Mouse (Mus musculus) cortical plate, adult 2 months (tissue): ENCODE results near the gene Rph3a. TPM values are rescaled to one million over a fixed set of nuclear protein-coding genes. Genes with fewer than 3 reads are reported as not detected.

Experiments used
- H3K27ac ChIP-seq: fragments of 200-500 bp; 2 replicates; pipeline ENCODE4 v1.5.1; 2012; ENCODE audit warnings: low read length, control low read depth, inconsistent platforms; ENCODE audit not compliant: insufficient read depth
- H3K4me1 ChIP-seq: fragments of 200-500 bp; 2 replicates; pipeline ENCODE4 v1.6.1; 2011; ENCODE audit warnings: low read length; ENCODE audit not compliant: control insufficient read depth, insufficient read depth
- H3K4me3 ChIP-seq: fragments of 200-500 bp; 2 replicates; pipeline ENCODE4 v1.5.1; 2011; ENCODE audit warnings: mild to moderate bottlenecking, low read length, control low read depth; ENCODE audit not compliant: insufficient read depth
- CTCF ChIP-seq: fragments of 200-500 bp; IDR thresholded peaks from 2 replicates; pipeline ENCODE4 v1.5.1; 2011; ENCODE audit warnings: mild to moderate bottlenecking, control low read depth, low read length; ENCODE audit not compliant: insufficient read depth; ENCODE audit errors: extremely low read depth
- POLR2A ChIP-seq: fragments of 200-500 bp; IDR thresholded peaks from 2 replicates; pipeline ENCODE4 v1.6.1; 2011; ENCODE audit warnings: mild to moderate bottlenecking, low read length, control low read depth; ENCODE audit not compliant: insufficient read depth; ENCODE audit errors: extremely low read depth
- polyA plus RNA-seq: library from polyadenylated mRNA; depleted of rRNA; stranded (reverse); fragments of >200 nt; gene quantifications from 2 replicates; pipeline ENCODE4 v1.2.3, GENCODE M21; 2012

Rph3a gene
- polyA plus RNA-seq, 1 experiment: 278 TPM

GRCm38 (mm10) chr5:120980116-120980515, 29.8 kb downstream of the Rph3a start:
- TF ChIP-seq POLR2A (no peak), CTCF (peak; percentile 20)
- Histone ChIP-seq H3K27ac (no peak overlapping the region), H3K4me3 (no peak overlapping the region), H3K4me1 (no peaks in the 10 kb centered on the region)

DNA sequence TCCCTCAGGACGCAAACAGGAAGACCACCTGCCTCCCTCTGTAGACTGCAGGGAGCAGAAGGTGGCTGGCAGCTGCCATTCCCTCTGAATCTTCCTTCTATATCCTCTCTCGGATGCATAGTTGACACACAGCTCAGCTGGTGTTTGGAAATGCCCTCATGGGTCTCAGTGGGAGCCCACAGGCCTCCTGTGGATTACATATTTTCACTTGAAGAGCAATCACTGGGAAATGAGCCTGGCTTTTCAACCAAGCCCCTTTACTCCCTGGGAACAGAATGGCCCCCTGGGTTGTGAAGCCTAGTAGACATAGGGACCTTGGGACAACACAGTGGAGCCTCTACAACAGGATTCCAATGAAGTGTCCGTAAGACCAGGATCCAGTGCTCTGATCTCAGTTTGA, 33.8 kb downstream of the Rph3a start:
- TF ChIP-seq POLR2A (no peak), CTCF (no peak)
- H3K27ac ChIP-seq: no peak overlapping the region
- no peak overlapping the region for H3K4me3 ChIP-seq
- H3K4me1 ChIP-seq: no peaks in the 10 kb centered on the region

GRCm38 (mm10) chr5:120974522-120974921, 35.4 kb downstream of the Rph3a start:
- Histone ChIP-seq H3K27ac (no peak overlapping the region), H3K4me1 (no peaks in the 10 kb centered on the region), H3K4me3 (no peak overlapping the region)
- no peak for TF ChIP-seq POLR2A
- no peak for TF ChIP-seq CTCF

- no peak overlapping the region for H3K27ac ChIP-seq
- H3K4me1 ChIP-seq: no peaks in the 10 kb centered on the region
- no peak for TF ChIP-seq POLR2A
- TF ChIP-seq CTCF: no peak
- H3K4me3 ChIP-seq: no peak overlapping the region
These were observed 37.6 kb downstream of the Rph3a start for GRCm38 (mm10) chr5:120972278-120972677.

- no peak overlapping the region for H3K27ac ChIP-seq
- H3K4me1 ChIP-seq: no peaks in the 10 kb centered on the region
These were observed 38.6 kb downstream of the Rph3a start for GRCm38 (mm10) chr5:120971326-120971725.

GRCm38 (mm10) chr5:120969703-120970102, 40.2 kb downstream of the Rph3a start:
- Histone ChIP-seq H3K4me3 (no peak overlapping the region), H3K4me1 (no peaks in the 10 kb centered on the region), H3K27ac (no peak overlapping the region)
- no peak for TF ChIP-seq POLR2A
- TF ChIP-seq CTCF: no peak

More at GRCm38 (mm10) chr5:120971326-120971725, 38.6 kb downstream of the Rph3a start:
- TF ChIP-seq POLR2A (no peak), CTCF (no peak)
- no peak overlapping the region for H3K4me3 ChIP-seq

DNA sequence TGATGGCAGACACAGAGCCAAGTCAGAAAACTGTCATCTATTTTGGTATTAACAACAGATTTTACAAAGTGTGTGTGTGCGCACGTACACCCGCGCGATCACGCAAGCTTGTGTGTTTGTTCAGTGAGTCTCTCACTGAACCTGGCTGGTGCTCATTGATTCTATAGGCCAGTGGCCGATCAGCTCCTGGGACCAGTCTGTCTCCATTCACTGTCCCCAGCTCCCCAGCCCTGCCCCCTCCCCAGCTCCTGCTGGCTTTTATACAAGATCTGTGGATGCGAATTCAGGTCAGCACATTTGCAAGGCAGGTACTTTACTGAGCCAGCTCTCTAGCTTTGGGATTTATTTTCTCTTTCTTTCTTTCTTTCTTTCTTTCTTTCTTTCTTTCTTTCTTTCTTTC, 41.1 kb downstream of the Rph3a start:
- H3K4me3 ChIP-seq: no peak overlapping the region
- TF ChIP-seq POLR2A (no peak), CTCF (no peak)
- no peaks in the 10 kb centered on the region for H3K4me1 ChIP-seq
- H3K27ac ChIP-seq: no peak overlapping the region

DNA sequence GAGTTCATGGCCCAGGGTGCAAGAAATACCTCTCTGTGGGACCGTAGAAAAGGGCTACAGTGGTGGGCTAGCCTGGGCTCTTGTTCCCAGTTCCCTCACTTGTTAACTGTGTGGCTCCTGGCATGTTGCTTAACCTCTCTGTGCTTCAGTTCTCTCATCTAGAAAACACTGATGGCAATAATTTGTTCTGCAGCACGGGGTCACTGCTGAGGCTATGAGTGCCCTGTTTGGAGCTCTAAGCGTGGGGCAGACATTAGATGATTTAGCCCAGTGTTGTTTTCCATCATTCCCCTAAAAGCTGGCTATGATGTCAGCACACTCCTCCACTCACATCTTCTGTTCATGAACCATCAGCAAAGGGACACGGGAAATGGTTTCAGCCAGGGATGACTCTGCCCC, 41.8 kb downstream of the Rph3a start:
- no peak overlapping the region for H3K27ac ChIP-seq
- TF ChIP-seq POLR2A (no peak), CTCF (no peak)
- no peaks in the 10 kb centered on the region for H3K4me1 ChIP-seq
- no peak overlapping the region for H3K4me3 ChIP-seq

GRCm38 (mm10) chr5:120967355-120968133, 42.3 kb downstream of the Rph3a start:
- H3K4me3 ChIP-seq: no peak overlapping the region
- no peak overlapping the region for H3K27ac ChIP-seq
- no peaks in the 10 kb centered on the region for H3K4me1 ChIP-seq
- TF ChIP-seq POLR2A (no peak), CTCF (no peak)

DNA sequence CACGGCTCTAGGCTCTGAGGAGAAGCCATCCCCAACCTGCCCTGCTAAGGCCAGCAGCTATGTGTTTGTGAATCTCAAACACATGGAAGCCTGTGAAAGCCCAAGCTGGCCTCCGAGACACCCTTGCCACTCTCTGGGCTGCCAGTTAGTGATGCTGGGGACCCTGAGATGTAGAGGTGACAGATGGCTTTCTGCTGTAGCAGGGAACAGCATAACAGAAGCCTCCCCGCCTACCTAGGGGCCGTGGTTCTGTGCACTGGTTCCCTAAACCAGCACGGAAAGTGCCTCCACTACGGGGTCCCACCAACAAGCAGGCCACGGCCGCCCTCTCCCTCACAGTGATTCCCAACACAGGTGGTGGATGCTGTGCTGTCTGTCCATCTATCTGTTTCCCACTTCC, 43.0 kb downstream of the Rph3a start:
- no peak overlapping the region for H3K4me3 ChIP-seq
- no peak for TF ChIP-seq POLR2A
- TF ChIP-seq CTCF: no peak
- H3K27ac ChIP-seq: no peak overlapping the region
- no peaks in the 10 kb centered on the region for H3K4me1 ChIP-seq

GRCm38 (mm10) chr5:120966156-120966555, 43.7 kb downstream of the Rph3a start:
- TF ChIP-seq POLR2A (no peak), CTCF (no peak)
- H3K4me1 ChIP-seq: no peaks in the 10 kb centered on the region
- H3K27ac ChIP-seq: no peak overlapping the region
- H3K4me3 ChIP-seq: no peak overlapping the region
